11 mouse cellular contexts compared by ENCODE assay signal in the genomic region with DNA sequence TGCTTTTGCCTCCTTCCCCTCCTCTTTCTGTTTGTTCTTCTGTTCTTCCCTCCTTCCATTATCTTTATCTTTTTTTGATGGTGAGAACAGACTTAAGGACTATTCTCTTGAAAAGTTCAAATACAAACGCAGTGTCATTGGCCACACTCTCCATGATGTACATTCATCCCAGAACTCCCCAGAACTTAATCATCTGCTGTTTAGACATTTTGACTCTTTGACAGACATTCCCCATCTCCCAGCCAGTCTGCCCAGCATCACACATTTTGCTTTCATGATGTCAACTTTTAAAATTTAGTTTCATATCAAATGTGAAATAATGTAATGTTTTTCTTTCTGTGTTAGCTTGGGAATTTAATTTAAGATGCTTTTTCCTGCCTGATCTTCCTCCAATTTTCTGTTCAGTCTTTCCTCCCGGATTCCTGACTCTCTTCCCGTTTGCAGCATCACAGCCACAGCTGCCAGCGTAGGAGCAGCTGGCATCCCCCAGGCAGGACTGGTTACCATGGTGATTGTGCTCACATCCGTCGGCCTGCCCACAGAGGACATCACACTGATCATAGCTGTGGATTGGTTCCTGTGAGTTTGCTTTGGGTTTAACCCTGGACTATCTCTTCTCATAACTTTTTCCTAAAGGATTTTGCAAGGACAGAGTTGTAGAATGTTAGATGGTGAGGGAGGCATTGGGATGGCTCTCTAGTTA. TPM values are rescaled to one million over a fixed set of nuclear protein-coding genes. Genes with fewer than 3 reads are reported as not detected.
DNase-seq lines count a peak whose midpoint lies in the region; ATAC-seq lines count a peak whose summit lies in the region.
"Had no signal": no experiment of that assay in that cellular context is flagged by ENCODE, and none has a peak within 500 bp of the region (broad histone marks: within the 10 kb centered on the region; RNA-seq: fewer than 3 reads in every experiment).

No protein-coding gene starts in this region.

- WGBS in hindbrain, embryonic 15.5 days, result 31% methylated on average over 6 of the region's 6 CpGs

- no peak overlapping the region for H3K9ac ChIP-seq in hindbrain, embryonic 15.5 days

- H3K4me2 ChIP-seq in hindbrain, embryonic 15.5 days, result peak overlapping the region; percentile 8; the same call in 1 of the 2 replicates

- peak; percentile 67 to 70 for DNase-seq in cerebellum, postnatal 10 days
- DNase-seq in cerebellum, adult 8-10 months, result no peak
- DNase-seq in left cerebral cortex, postnatal 36 days (ENCODE audit: low spot score in 2 of 2), result peak; percentile 68 to 75
- DNase-seq in right cerebral cortex, adult 2 months (ENCODE audit: low spot score in 2 of 2), result peak; percentile 72 to 75
- DNase-seq in thymus, postnatal 10 days (ENCODE audit: low spot score in 2 of 2), result no peak
- DNase-seq in adrenal gland, postnatal 10 days, result no peak
- DNase-seq in spleen, postnatal 36 days (ENCODE audit: low spot score in 2 of 2), result no peak

- no peaks in the 10 kb centered on the region for H3K4me1 ChIP-seq in hindbrain, embryonic 15.5 days (replicated peaks)

- H3K9me3 ChIP-seq in hindbrain, embryonic 15.5 days, result 0 out of 2 replicates have a peak, but pooled peaks cover 7% of the 10 kb centered on the region

- peak overlapping the region; percentile 36 for H3K27ac ChIP-seq in hindbrain, embryonic 15.5 days (replicated peaks)

- intact Hi-C loops in left cerebral cortex, postnatal 36 days (cut with DNase I), result no loop called here

- peaks cover 6% of the 10 kb centered on the region for H3K36me3 ChIP-seq in hindbrain, embryonic 15.5 days

- no peaks in the 10 kb centered on the region for H3K27me3 ChIP-seq in hindbrain, embryonic 15.5 days

- ATAC-seq in hindbrain, embryonic 15.5 days (ENCODE audit: low FRiP score, low read depth), result peak; percentile 90; the same call in 1 of the 2 replicates

- H3K4me3 ChIP-seq in hindbrain, embryonic 15.5 days, result no peak overlapping the region

RNA-seq across cellular contexts. Expression of a gene that starts 32.2 kb away (rescaled TPM):
- polyA plus RNA-seq in hindbrain, embryonic 15.5 days (2015; fragmentation: Nextera tagmentation; extraction: Ambion mirVana), result 27.3 and 29.8 TPM in 2 replicates
- total RNA-seq in left cerebral cortex, postnatal 36 days (2021), result 10 to 100 TPM; 10.8 to 11.4 TPM
- under 1 TPM; 0.33 to 0.39 TPM for total RNA-seq in adrenal gland, postnatal 10 days (2021)

RNA-seq across cellular contexts. Expression of a gene that starts 39.5 kb away (rescaled TPM):
- polyA plus RNA-seq in hindbrain, embryonic 15.5 days (2015; fragmentation: Nextera tagmentation; extraction: Ambion mirVana), result not detected in 2 replicates
- total RNA-seq in left cerebral cortex, postnatal 36 days (2021), result not detected
- total RNA-seq in adrenal gland, postnatal 10 days (2021), result not detected
- total RNA-seq: heart, postnatal 14 days; liver, adult 2 months had no signal
- polyA plus RNA-seq: liver, adult 2 months; small intestine, adult 2 months had no signal

RNA-seq across cellular contexts. Expression of a gene that starts 59.6 kb away (rescaled TPM):
- 0.39 and 0.65 TPM in 2 replicates for polyA plus RNA-seq in hindbrain, embryonic 15.5 days (2015; fragmentation: Nextera tagmentation; extraction: Ambion mirVana)
- total RNA-seq in left cerebral cortex, postnatal 36 days (2021), result under 1 TPM; 0.61 to 0.79 TPM
- not detected for total RNA-seq in adrenal gland, postnatal 10 days (2021)
- total RNA-seq: heart, postnatal 14 days; liver, adult 2 months had no signal
- polyA plus RNA-seq: liver, adult 2 months; small intestine, adult 2 months had no signal

Comparison
In these comparisons a context has a peak if more than half of its experiments do, and no peak if none do; other contexts are left out.
1. DNase-seq: peak in cerebellum, postnatal 10 days (2 of 2), left cerebral cortex, postnatal 36 days (2 of 2) and right cerebral cortex, adult 2 months (2 of 2); none in cerebellum, adult 8-10 months (single experiment), thymus, postnatal 10 days (0 of 2), adrenal gland, postnatal 10 days (single experiment) and spleen, postnatal 36 days (0 of 2).
2. RNA of a gene that starts 32.2 kb away (total RNA-seq): 10.8 to 11.4 TPM in left cerebral cortex, postnatal 36 days; 0.33 to 0.39 TPM in adrenal gland, postnatal 10 days; every median in the first group is over 4 times any median in the second.